Mouse (Mus musculus): ENCODE data around the gene Olfr1351. TPM values are rescaled to one million over a fixed set of nuclear protein-coding genes. Genes with fewer than 3 reads are reported as not detected.
"Not testable (repeated sequence)": the region's sequence is repeated elsewhere in the genome, so short reads cannot be mapped to it uniquely, and the experiment has no call there.

Olfr1351 gene
- total RNA-seq (2017): not detected in 2 replicates

DNA sequence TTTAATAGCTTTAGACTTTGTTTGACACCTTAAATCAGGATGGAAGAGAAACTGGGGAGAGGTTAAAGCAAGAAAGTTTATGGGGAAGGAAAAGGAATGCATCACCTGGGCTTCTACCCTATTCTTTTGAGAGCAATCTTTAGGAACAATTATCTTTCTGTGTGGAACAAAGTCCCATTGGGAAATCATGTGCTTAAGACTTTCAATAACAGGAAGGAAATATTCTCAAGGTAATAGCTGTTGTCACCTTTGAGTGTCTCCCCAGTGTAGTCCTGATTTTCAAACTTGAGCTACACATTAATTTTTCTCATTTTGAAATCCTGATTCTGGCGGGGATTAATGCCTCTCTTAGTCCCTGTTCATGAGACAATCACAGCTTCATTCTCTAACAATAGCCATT is at the start of gene Olfr1351:
Gene Olfr1351 (plus strand): TSS at position 301 of the 400 bp plus-strand sequence.
- no peak for ATAC-seq (replicated peaks in 1 of 2; ENCODE audit: insufficient read depth in 1 of 2, low FRiP score in 2 of 2, low TSS enrichment in 1 of 2, low read depth in 1 of 2, poor library complexity in 2 of 2, severe bottlenecking in 2 of 2)

DNA sequence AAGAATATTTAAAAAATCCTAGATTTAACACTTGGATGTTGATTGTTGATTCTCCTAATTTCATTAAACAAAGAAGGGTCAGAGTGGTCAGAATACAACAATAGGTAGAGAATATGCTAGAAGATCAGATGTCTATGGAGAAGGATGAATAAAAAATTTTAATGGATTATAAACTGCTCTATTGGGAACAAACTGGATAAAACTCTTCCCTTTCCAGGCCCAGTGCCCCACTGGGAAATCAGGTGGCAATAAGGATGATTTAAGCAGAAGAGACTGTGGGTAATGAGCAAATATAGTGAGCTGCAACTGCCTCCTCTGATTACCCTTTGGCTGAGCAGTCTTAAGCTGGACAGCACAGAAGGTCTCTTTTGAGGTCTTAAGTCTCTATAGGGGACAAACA is 49.3 kb upstream of the Olfr1351 start, which contains the start of gene Olfr1353:
Gene Olfr1353 (plus strand): TSS at position 301 of the 400 bp plus-strand sequence.
- ATAC-seq (replicated peaks in 1 of 2; ENCODE audit: insufficient read depth in 1 of 2, low FRiP score in 2 of 2, low TSS enrichment in 1 of 2, low read depth in 1 of 2, poor library complexity in 2 of 2, severe bottlenecking in 2 of 2): not testable (repeated sequence)

DNA sequence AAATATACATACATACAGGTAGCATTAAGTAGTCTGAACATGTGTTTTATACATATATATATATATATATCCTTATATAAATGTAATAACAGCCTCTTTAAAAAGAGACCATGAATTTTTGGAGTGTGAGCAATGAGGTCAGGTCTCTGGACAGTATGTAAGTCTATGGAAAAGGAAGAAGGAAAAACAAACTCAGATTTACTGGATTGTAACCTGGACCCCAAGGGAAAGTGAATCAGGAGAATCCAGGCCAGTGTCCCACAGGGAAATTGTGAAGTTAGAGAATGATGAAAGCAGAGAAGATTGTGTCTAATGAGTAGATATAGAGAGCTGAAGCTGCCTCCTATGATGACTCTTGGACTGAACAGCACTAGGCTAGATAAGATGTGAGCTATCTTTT is 31.5 kb upstream of the Olfr1351 start, which contains the start of gene Olfr1352:
Gene Olfr1352 (plus strand): TSS at position 301 of the 400 bp plus-strand sequence.
- ATAC-seq (replicated peaks in 1 of 2; ENCODE audit: insufficient read depth in 1 of 2, low FRiP score in 2 of 2, low TSS enrichment in 1 of 2, low read depth in 1 of 2, poor library complexity in 2 of 2, severe bottlenecking in 2 of 2): no peak

DNA sequence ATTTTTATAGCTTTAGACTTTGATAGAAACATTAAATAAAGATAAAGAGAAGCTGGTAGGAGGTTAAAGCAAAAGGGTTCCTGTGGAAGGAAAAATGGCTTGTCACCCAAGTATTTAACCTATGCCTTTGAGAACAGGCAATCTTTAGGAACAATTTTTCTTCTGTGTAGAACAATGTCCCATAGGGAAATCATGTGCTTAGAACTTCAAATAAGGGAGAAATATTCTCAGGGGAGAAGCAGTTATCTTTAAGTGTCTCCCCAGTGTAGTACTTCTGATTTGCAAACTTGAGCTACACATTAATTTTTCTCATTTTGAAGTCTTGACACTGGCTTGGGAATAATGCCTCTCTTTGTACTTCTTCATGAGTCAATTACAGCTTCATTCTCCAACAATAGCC is 16.2 kb downstream of the Olfr1351 start, which contains the start of gene Olfr57:
Gene Olfr57 (plus strand): TSS at position 301 of the 400 bp plus-strand sequence.
- no peak for ATAC-seq (replicated peaks in 1 of 2; ENCODE audit: insufficient read depth in 1 of 2, low FRiP score in 2 of 2, low TSS enrichment in 1 of 2, low read depth in 1 of 2, poor library complexity in 2 of 2, severe bottlenecking in 2 of 2)

DNA sequence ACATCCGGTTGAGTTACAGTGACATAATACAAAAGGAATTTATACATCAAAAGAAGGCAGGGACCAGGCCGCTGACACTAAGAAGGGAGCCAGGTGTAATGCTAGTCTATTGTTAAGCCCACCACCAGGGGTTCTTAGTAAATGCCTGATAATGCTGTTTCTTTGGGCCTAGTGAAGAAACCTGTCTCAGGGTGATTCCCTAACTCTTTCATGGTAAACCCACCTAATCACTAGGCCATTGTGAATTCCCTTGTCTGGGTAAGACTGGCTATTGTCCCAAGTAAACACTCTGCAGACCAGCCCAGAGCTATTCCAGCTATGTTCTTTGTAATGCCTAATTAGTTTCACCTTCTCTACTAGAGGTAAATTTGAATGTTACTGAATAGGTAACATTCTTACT is 30.2 kb downstream of the Olfr1351 start:
- ATAC-seq (replicated peaks in 1 of 2; ENCODE audit: insufficient read depth in 1 of 2, low FRiP score in 2 of 2, low TSS enrichment in 1 of 2, low read depth in 1 of 2, poor library complexity in 2 of 2, severe bottlenecking in 2 of 2): not testable (repeated sequence)

DNA sequence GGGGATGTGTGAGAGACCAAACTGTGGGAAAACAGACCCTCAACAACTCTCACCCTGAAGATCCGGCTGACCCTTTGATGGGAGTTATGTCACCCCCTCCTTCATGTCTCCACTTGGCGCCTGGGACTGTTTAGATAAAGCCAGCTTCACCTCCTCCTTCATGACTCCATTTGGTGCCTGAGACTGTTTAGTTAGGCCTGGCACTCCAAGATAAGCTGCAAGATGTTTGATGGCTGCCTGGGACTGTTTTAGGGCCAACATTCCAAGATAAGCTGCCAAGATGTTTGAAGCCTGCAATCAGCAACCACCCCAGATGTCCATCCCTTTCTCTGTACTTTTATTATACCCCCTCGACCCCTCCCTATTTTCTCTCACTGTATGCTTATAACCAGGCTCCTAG is 45.1 kb downstream of the Olfr1351 start:
- not testable (repeated sequence) for ATAC-seq (replicated peaks in 1 of 2; ENCODE audit: insufficient read depth in 1 of 2, low FRiP score in 2 of 2, low TSS enrichment in 1 of 2, low read depth in 1 of 2, poor library complexity in 2 of 2, severe bottlenecking in 2 of 2)

Other genes starting within 250 kb of the Olfr1351 start
- not detected in 2 replicates for gene Slc1a6, start 232.0 kb upstream of the Olfr1351 start, total RNA-seq (2017)
- not detected in 2 replicates for gene Olfr1356, start 160.3 kb upstream of the Olfr1351 start, total RNA-seq (2017)
- gene Olfr1355, start 136.9 kb upstream of the Olfr1351 start, total RNA-seq (2017): not detected in 2 replicates
- not detected in 2 replicates for gene Olfr1354, start 99.3 kb upstream of the Olfr1351 start, total RNA-seq (2017)
- gene Olfr8, start 61.8 kb upstream of the Olfr1351 start, total RNA-seq (2017): not detected in 2 replicates
- not detected in 2 replicates for gene Olfr1353, start 49.2 kb upstream of the Olfr1351 start, total RNA-seq (2017)
- not detected in 2 replicates for gene Olfr1352, start 31.4 kb upstream of the Olfr1351 start, total RNA-seq (2017)
- gene Olfr57, start 16.3 kb downstream of the Olfr1351 start, total RNA-seq (2017): not detected in 2 replicates
- gene 2610008E11Rik, start 85.1 kb downstream of the Olfr1351 start, total RNA-seq (2017): 34.4 and 42.6 TPM in 2 replicates
- gene Vmn2r80, start 136.3 kb downstream of the Olfr1351 start, total RNA-seq (2017): not detected in 2 replicates
- not detected in 2 replicates for gene Vmn2r81, start 235.2 kb downstream of the Olfr1351 start, total RNA-seq (2017)

Measured in hematopoietic stem cell, adult 5-6 weeks (primary cell).